Mouse (Mus musculus) CH12F3 (cell line): ENCODE measurements around the gene Pigl.

Experiments
- in situ Hi-C: fragments of 300-500 bp; cut with MboI; formaldehyde crosslinking; loops from 2 replicates; pipeline ENCODE4 v1.14.3; 2020; ENCODE audit warnings: low sequenced_read_pairs

Pigl gene

GRCm38 (mm10) chr11:62554163-62554855, 96.0 kb downstream of the Pigl start:
- in situ Hi-C loops = no loop called here

GRCm38 (mm10) chr11:62554934-62555517, 96.8 kb downstream of the Pigl start:
- in situ Hi-C loops = no loop called here

- in situ Hi-C loops = no loop called here
Measured at GRCm38 (mm10) chr11:62555896-62556412, 97.7 kb downstream of the Pigl start.

DNA sequence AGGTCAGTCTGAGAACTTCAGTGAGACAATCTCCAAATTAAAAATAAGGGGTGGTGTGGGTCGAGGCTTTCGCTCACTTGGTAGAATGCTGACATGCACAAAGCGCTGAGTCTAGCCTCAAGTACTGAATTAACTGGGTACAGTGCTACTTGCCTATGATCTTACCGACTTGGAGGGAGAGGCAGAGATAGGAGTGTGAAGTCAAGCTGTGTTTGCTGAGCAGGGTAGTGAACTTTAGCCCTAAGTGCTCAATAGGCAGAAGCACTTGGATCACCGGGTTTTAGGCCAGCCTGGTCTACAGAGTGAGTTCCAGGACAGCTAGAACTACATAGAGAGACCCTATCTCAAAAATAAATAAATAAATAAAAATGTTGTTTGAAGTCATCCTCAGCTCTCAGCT, 98.9 kb downstream of the Pigl start:
- in situ Hi-C loops = no loop called here

DNA sequence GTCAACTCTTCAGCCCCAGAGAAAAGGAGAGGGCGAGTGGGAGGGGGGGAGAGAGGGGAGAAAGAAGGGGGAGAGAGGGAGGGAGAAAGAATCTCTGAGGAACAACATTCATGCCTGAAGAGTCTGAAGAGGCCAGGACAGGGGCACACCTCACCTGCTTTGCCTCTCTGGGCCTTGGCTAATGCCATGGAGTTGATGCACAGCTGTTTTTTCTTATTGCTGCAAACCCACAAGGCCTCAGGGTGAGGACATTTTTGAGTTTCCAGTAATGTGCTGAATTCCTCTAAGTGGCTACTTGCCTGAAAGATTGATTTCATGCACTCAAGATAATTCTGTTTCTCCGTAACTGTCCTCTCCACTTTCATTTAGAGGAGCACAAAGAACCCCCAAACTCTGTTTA, 99.9 kb downstream of the Pigl start:
- in situ Hi-C loops = no loop called here

- in situ Hi-C loops = no loop called here
Measured at GRCm38 (mm10) chr11:62558961-62559646, 100.8 kb downstream of the Pigl start.

DNA sequence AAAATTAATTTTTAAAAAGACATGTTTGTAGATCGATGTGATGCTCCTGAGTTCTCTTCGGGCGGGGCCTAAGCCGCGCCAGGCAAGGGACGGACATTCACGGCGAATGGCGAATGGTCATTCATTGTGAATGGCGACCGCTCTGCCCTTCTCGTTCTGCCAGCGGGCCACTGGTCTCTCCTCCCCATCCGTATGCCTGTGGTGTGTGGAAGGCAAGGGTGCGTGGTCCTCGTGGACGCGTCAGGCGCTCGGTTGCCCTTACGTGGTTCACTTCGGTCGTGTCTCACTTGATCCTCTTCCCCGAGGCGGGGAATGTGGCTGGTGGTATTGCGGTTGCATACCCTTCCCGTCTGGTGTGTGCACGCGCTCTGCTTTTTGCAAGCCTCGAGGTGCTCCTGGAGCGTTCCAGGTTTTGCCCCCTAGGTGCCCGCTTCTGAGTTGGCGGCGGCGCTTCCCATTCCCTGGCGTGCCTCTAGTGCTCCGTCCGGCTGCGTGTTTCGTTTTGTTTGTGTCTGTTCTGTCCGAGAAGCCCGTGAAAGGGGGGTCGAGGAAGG, 102.3 kb downstream of the Pigl start:
- in situ Hi-C loops = no loop called here

- in situ Hi-C loops = no loop called here
Measured at GRCm38 (mm10) chr11:62563590-62563989, 105.3 kb downstream of the Pigl start.
